In the genomic region with DNA sequence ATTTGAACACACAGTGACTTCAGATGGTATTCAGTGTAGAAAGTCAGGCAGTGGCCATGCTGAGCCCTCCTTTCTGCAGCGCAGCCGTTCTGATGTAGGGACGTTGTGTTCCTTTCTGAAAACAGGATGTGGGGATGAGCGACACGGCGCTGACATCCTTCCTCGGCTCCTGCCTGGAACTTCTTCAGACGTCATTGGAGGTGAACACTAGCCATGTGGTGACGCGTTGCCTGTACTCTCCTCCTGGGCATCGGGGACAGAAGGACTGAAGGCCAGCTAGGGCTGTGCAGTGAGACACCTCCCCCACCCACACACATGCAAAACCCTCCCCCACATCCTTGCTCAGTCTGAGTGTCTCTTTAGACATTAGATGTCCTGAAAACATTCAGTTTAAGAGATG, we compare ENCODE assay signal across 16 mouse cellular contexts. TPM values are rescaled to one million over a fixed set of nuclear protein-coding genes. Genes with fewer than 3 reads are reported as not detected.
A peak's percentile ranks its signal among the peaks of the same experiment; 100 is the strongest.
DNase-seq lines count a peak whose midpoint lies in the region; ATAC-seq and TF ChIP-seq lines count a peak whose summit lies in the region.
"Had no signal": no experiment of that assay in that cellular context is flagged by ENCODE, and none has a peak within 500 bp of the region (broad histone marks: within the 10 kb centered on the region; RNA-seq: fewer than 3 reads in every experiment).

No protein-coding gene starts in this region.

- no peaks in the 10 kb centered on the region for H3K9me3 ChIP-seq in kidney, embryonic 14.5 days (ENCODE audit: control insufficient read depth, low read length)
- H3K9me3 ChIP-seq: midbrain, embryonic 13.5 days had no signal

- H3K4me3 ChIP-seq in kidney, adult 2 months (ENCODE audit: insufficient read depth, low read depth, low read length): no peak overlapping the region
- no peak overlapping the region for H3K4me3 ChIP-seq in kidney, embryonic 14.5 days (ENCODE audit: low read length)
- no peak overlapping the region for H3K4me3 ChIP-seq in thymus, adult 2 months (ENCODE audit: control insufficient read depth, insufficient read depth, low read length)
- H3K4me3 ChIP-seq: embryonic facial prominence, embryonic 13.5 days; midbrain, embryonic 13.5 days; myocyte had no signal

- H3K36me3 ChIP-seq in kidney, adult 2 months (ENCODE audit: control insufficient read depth, insufficient read depth, low read length): peaks cover 1% of the 10 kb centered on the region; the same call in 1 of the 2 replicates
- H3K36me3 ChIP-seq in kidney, embryonic 14.5 days (ENCODE audit: control insufficient read depth, insufficient read depth, low read length): peaks cover 68% of the 10 kb centered on the region
- H3K36me3 ChIP-seq in thymus, adult 2 months (ENCODE audit: control insufficient read depth, insufficient read depth, low read length): peaks cover 26% of the 10 kb centered on the region

- H3K27me3 ChIP-seq in kidney, adult 2 months (replicated peaks; ENCODE audit: control insufficient read depth, insufficient read depth, low read length): no peaks in the 10 kb centered on the region
- no peaks in the 10 kb centered on the region for H3K27me3 ChIP-seq in kidney, embryonic 14.5 days (ENCODE audit: control insufficient read depth, insufficient read depth, low read length)
- H3K27me3 ChIP-seq in thymus, adult 2 months (ENCODE audit: control insufficient read depth, insufficient read depth, low read length): no peaks in the 10 kb centered on the region
- H3K27me3 ChIP-seq: CH12.LX; embryonic facial prominence, embryonic 13.5 days; midbrain, embryonic 13.5 days had no signal

- H3K4me1 ChIP-seq in kidney, adult 2 months (ENCODE audit: control insufficient read depth, insufficient read depth, low read length): no peaks in the 10 kb centered on the region
- no peaks in the 10 kb centered on the region for H3K4me1 ChIP-seq in kidney, embryonic 14.5 days (ENCODE audit: control insufficient read depth, insufficient read depth, low read length)
- H3K4me1 ChIP-seq in thymus, adult 2 months (replicated peaks; ENCODE audit: control insufficient read depth, insufficient read depth, low read length): no peaks in the 10 kb centered on the region
- H3K4me1 ChIP-seq: embryonic facial prominence, embryonic 13.5 days; midbrain, embryonic 13.5 days had no signal

- ATAC-seq in kidney, embryonic 14.5 days (ENCODE audit: low FRiP score, low TSS enrichment): no peak
- ATAC-seq: midbrain, embryonic 13.5 days had no signal

- WGBS in kidney, adult 2 months: 64% methylated on average over 11 of the region's 11 CpGs
- 83% methylated on average over 11 of the region's 11 CpGs for WGBS in kidney, embryonic 14.5 days
- WGBS in thymus, adult 2 months: 90% methylated on average over 11 of the region's 11 CpGs

- H3K27ac ChIP-seq in kidney, adult 2 months (ENCODE audit: insufficient read depth, low read depth, low read length): no peak overlapping the region
- no peak overlapping the region for H3K27ac ChIP-seq in kidney, embryonic 14.5 days (ENCODE audit: low read depth, low read length)
- H3K27ac ChIP-seq in thymus, adult 2 months (ENCODE audit: control insufficient read depth, insufficient read depth, low read length): no peak overlapping the region
- H3K27ac ChIP-seq: embryonic facial prominence, embryonic 13.5 days; macrophage; midbrain, embryonic 13.5 days had no signal

- no peak overlapping the region for H3K4me2 ChIP-seq in kidney, embryonic 14.5 days (replicated peaks; ENCODE audit: low read depth, low read length)
- H3K4me2 ChIP-seq: embryonic facial prominence, embryonic 13.5 days; midbrain, embryonic 13.5 days had no signal

- no peak for TF ChIP-seq POLR2A in kidney, adult 2 months (IDR thresholded peaks at IDR 0.05; ENCODE audit: low read depth, low read length)
- TF ChIP-seq POLR2A in thymus, adult 2 months (IDR thresholded peaks at IDR 0.05; ENCODE audit: control insufficient read depth, extremely low read depth, insufficient read depth, low read length, poor library complexity): no peak

- TF ChIP-seq CTCF in kidney, adult 2 months (conservative IDR thresholded peaks at IDR 0.05; ENCODE audit: insufficient read depth, insufficient read length, low read depth, low read length): no peak
- no peak for TF ChIP-seq CTCF in thymus, adult 2 months (IDR thresholded peaks at IDR 0.05; ENCODE audit: borderline replicate concordance, control insufficient read depth, extremely low read depth, insufficient read depth, low read length, poor library complexity)

- DNase-seq in adrenal gland, adult 2 months: peak; percentile 56
- no peak for DNase-seq in adrenal gland, postnatal 25 days
- DNase-seq in kidney, adult 2 months: peak; percentile 62
- DNase-seq in kidney, postnatal 14 days: peak; percentile 69
- peak; percentile 39 to 65 for DNase-seq in lung, postnatal 4 days
- DNase-seq in thymus, adult 2 months: no peak
- DNase-seq in left cerebral cortex, postnatal 25 days (ENCODE audit: low spot score in 2 of 2): no peak
- DNase-seq: cerebellum, adult 2 months; right cerebral cortex, adult 18-20 months; thymus, postnatal 14 days had no signal

- intact Hi-C loops in left cerebral cortex, postnatal 25 days (cut with DNase I): no loop called here

- H3K9ac ChIP-seq in kidney, embryonic 14.5 days (ENCODE audit: low read depth, low read length): no peak overlapping the region
- H3K9ac ChIP-seq: embryonic facial prominence, embryonic 13.5 days; midbrain, embryonic 13.5 days had no signal

RNA-seq across cellular contexts. Expression of a gene that starts 52.2 kb away (rescaled TPM):
- total RNA-seq in adrenal gland, adult 2 months (2021): 10 to 100 TPM; 77.9 to 85.0 TPM
- 67.0 and 74.2 TPM in 2 replicates for polyA plus RNA-seq in adrenal gland, adult 2 months (2012; rRNA removed)
- 86.6 and 107 TPM in 2 replicates for total RNA-seq in adrenal gland, postnatal 25 days (2021)
- polyA plus RNA-seq in kidney, adult 2 months (2012; rRNA removed): 37.7 and 40.9 TPM in 2 replicates
- polyA plus RNA-seq in kidney, embryonic 14.5 days (2014; fragmentation: Nextera tagmentation; extraction: Ambion mirVana): 17.0 and 35.4 TPM in 2 replicates
- polyA plus RNA-seq in thymus, adult 2 months (2012; rRNA removed): 22.7 and 28.4 TPM in 2 replicates
- total RNA-seq in left cerebral cortex, postnatal 25 days (2021): 10 to 100 TPM; 29.8 to 31.4 TPM

RNA-seq across cellular contexts. Expression of a gene that starts 54.9 kb away (rescaled TPM):
- total RNA-seq in adrenal gland, adult 2 months (2021): 100 to 1,000 TPM; 104 to 128 TPM
- 40.2 and 51.8 TPM in 2 replicates for polyA plus RNA-seq in adrenal gland, adult 2 months (2012; rRNA removed)
- 99.9 and 103 TPM in 2 replicates for total RNA-seq in adrenal gland, postnatal 25 days (2021)
- polyA plus RNA-seq in kidney, adult 2 months (2012; rRNA removed): 404 and 464 TPM in 2 replicates
- polyA plus RNA-seq in kidney, embryonic 14.5 days (2014; fragmentation: Nextera tagmentation; extraction: Ambion mirVana): 18.2 and 31.6 TPM in 2 replicates
- polyA plus RNA-seq in thymus, adult 2 months (2012; rRNA removed): 14.0 and 19.6 TPM in 2 replicates
- 10 to 100 TPM; 70.3 to 76.6 TPM for total RNA-seq in left cerebral cortex, postnatal 25 days (2021)

Comparison
In these comparisons a context has a peak if more than half of its experiments do, and no peak if none do; other contexts are left out.
1. DNase-seq: peak in adrenal gland, adult 2 months (single experiment), kidney, adult 2 months (single experiment), kidney, postnatal 14 days (single experiment) and lung, postnatal 4 days (2 of 2); none in adrenal gland, postnatal 25 days (single experiment), thymus, adult 2 months (single experiment) and left cerebral cortex, postnatal 25 days (0 of 2).